Mouse (Mus musculus) kidney, postnatal 25 days (tissue): ENCODE measurements at regions not wholly inside any gene's neighbourhood (a gene's known extent, or its start where the extent isn't known, plus 50 kb on each side); places are given as distances from the start of the nearest gene placed in this dataset.

Experiments
- DNase-seq, 2 experiments: peaks; one replicate each; pipeline ENCODE4 v3.0.0; 2021; ENCODE audit warnings: mixed read lengths in 2 of 2

DNA sequence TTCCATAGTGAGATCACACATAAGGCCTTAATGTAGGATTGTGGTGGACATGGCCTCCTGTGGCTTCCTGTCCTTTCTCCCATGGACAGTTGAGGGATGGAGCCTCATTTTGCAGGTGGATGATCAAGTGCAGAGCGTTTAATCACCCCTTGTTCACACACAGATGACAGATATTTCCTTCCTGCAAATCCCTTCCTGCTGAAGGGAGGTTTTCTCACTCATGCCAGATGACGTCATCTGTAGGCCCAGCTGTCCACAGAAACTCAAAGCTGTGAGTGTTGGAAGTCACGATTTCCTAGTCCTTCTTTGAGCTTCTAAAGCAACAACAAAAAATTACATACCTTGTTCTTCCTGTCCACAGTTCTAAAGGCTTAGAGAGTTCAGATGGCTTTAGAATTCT, 1935.3 kb upstream of the Lrrc6 start:
- no peak for DNase-seq

DNA sequence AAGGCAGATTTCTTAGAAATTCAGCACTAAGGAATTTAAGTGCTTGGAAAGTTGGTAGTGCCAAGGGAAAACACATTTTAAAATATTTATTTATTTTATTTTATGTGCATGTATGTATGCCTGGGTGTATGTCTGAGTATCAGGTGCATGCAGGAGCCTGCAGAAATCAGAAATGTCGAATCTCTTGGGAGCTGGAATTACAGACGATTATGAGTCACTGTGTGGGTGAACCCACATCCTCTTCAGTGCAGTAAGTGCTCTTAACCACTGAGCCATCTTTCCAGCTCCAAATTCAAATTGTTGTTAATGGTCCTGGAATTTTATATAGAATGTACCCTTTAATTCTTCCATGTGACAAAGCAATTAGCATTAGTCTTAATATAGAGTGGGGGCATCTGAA, 1930.5 kb upstream of the Lrrc6 start:
- no peak for DNase-seq

DNA sequence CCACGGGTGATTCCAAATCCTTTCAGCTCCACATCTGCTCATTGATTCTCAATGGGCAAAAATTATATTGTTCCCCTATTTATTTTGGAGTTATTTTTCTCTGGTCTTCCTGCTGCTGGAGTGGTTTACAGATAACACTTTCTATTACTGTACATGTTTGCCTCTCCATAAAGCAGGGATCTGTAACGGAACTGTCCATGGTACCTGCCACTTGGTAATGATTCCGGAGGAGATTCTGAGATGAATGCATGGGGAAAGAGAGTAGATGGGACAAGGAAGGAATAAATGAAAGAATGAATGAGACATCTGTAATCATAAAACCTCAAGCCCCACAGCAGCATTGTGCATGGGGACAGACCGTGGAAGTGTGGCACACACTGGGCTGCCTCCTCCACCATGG, 1929.8 kb upstream of the Lrrc6 start:
- peak in 1 of 2 experiments; percentile 18 for DNase-seq

DNA sequence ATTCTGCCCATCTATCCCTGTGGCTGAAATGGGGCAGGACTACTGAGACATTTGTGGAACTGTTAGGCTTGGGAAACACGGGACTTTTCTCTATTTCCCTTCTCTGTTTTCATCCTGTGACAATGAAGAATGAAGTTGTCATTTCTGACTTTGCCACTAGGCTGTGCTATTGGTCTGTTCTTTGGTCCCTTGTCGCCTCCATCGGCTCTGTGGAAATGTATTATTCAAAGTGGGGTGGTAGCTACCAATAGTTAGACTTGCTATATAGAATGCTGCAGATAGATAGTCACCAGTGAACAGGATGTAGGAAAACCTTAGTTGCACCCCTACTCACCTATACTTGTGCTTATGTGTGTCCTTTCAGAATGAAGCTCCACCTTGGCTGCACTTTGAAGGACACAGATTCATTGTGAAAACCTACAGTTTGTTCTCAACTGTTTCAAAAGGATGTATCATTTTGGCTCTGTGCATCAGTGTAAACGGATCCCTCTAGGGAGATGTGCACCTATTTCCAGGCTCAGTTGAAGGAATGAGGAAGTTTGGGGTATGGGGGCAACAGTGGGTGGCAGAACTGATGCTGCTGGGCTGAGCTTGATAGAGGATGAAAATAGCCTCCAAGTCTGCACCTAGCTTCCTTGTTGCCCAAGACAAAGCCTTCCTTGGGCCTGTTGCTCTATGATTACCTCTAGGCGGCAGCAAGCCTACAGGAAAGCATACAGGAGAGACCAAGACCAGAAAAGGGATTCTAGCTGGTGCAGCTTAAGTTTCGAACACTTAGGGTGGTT, 1927.9 kb upstream of the Lrrc6 start:
- peak in 1 of 2 experiments; percentile 67 for DNase-seq

DNA sequence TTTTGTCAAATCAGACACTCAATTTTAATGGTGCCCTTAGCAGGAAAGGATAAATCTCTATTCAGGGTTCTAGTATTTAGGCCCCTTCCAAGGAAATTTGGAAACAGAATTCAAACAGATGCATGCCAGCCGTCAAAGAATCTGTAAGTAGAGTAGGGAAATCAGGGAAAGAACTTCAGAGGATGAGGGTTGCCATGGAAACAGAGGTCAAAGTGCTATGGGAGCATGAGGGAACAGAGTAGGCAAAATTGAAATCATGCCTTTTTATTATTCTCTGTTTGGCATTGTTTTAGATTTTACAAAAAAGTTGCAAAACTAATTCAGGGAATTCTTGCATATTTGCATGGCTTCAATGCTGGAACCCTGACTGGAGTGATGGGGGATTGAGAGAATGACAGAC, 1916.4 kb upstream of the Lrrc6 start:
- no peak for DNase-seq

DNA sequence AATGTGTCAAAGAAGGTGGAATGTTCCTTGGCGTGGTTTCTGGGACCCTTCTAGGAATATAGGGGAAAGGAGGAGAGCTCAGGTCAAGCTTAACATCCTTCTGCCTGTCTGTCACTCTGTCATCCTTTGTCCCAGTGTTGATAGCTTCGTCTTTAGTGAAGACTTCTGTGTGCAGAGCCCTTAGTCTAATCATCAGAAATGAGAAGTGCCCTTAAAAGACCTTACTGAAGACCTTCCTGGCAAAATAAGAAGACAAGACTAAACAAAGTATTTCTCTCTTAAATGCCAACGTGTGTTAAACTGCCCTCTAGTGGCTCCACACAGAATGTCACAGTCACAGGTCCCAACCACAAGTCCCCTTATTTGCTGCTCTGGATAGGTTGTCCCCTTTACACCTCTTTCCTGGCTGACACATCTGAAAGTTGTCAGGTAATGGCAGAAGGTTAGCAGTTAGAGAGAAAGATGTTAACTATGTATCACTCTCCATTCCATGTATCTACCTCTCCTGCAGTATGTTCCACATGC, 1914.8 kb upstream of the Lrrc6 start:
- peak in 1 of 2 experiments; percentile 61 for DNase-seq

DNA sequence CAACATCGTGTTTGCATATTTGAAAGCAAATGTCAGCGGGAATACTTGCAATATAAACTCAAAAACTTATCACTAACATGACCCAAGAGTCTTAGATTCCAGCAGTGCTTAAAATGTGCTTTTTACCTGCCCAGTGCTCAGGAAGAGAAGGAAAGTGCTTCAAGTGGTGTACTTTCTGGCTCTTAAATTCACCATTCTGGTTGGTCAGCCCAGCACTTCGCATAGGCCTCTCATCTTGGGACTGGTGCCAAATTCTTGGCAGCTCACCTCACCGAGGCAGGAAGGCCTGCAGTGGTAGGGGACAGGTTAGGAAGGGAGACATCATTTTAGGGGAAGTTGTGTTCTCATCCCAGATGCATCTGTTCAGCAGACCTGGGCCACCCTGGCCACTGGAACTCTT, 1913.3 kb upstream of the Lrrc6 start:
- DNase-seq: no peak

DNA sequence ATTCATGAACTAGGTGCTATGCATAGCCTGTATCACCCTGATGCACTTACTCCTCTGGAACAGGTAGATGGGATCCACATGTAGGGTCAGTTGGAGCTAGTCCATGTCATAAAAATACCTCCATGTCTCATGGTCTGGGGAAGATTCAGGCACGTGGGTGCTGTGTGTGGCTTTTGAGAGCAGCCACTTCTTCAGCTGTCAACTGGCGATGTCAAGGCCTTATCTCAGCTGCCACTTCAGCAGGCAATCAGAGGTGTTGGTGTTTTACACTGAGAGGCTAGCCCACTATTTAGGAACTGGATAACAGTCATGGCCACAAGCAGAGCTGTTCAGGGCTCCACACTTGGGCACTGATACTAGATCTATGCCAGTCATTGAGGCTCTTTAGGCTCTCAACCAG, 1912.0 kb upstream of the Lrrc6 start:
- no peak for DNase-seq

DNA sequence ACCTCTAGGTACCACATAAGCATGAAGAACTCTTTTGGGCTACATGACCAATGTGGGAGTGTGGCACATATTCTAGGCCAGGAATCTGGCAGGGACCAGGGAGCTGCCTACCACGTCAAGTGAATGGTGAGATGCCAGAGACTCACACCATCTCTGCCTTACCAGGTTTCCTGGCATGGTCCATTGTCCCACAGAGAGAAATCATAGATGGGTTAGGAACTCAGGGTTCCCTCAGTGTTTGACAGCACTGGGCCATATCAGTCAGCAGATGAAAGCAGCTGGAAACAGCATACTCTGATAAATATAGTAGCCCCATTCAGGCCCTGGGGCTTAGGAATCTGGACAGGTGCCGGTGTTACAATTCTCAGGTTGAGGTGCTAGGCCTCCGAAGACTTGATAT, 1911.4 kb upstream of the Lrrc6 start:
- DNase-seq: no peak

DNA sequence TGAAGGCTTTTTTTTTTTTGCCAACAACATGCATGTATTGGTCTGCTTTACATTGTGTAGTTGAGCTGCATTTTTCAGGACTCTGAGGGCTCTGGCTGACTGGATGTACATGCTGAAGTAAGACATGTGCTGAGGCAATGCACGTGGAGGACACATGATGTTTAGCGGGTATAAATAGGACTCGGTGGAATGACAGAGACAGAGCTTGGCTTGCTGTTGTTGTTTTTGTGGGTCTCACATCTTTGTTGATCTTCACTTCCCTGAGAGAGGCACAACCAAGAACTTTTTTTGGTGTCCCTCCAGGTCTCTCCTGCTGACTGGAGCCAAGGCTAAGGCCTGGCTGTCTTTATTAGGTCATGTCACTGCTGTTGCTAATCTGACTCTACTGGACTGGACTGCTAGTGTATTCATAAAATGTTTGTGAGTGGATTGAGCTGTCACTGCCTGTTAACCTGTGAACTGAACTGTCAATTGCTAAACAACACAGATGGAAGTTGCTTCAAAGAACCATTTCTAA, 1902.9 kb upstream of the Lrrc6 start:
- no peak for DNase-seq

DNA sequence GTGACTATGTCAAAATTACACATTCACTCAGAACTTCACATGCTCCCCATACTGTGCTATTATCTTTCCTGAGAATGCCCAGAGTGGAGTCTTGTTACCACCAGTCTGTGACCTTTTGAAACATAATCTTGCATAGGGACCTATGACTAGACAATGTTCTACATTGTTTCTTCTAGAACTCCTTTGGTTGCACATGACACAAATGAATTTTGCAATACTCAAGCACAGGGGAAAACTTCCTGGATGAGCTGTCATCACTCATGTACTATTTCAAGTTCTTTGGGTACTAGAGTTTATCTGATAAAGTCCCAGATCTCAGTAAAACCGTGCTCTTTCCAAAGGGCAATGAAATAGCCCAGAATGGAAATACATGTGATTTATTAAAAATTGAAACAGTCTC, 1901.0 kb upstream of the Lrrc6 start:
- no peak for DNase-seq

DNA sequence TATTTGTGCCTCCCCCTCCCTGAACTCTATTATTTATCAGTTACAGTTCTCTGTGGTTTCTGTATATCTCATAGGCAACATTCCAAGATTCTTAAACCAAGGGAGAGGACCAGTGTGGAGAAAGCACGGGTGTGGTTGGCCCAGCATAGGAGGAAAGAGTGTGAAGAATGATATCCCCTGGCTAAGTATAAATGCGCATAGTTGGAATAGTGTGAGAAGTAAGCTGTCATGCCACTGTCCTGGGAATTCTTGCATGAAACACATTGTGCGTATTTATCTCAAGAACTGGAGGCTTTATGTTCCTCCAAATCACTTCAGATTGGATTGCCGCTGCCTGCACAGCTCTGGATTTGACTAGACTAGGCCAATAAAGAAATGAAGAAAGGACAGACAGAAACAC, 1900.3 kb upstream of the Lrrc6 start:
- DNase-seq: no peak

DNA sequence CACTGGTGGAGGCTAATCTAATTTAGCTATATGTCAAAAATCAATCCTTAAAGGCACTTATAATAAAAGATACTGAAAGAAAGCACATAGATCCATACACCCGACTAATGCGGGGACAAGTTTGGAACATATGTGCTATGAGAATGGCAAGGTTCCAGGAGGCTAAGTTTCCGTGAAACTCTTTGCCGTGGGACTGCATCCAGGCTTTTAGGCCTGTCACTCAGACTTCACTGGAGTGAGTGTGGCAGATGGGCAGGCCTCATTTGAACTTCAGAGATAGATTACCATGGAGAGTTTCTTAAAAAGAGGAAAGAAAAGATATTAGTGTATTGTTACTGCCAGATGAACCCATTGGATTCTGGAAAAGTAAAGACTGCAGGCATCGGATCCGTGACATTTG, 1895.9 kb upstream of the Lrrc6 start:
- DNase-seq: no peak

DNA sequence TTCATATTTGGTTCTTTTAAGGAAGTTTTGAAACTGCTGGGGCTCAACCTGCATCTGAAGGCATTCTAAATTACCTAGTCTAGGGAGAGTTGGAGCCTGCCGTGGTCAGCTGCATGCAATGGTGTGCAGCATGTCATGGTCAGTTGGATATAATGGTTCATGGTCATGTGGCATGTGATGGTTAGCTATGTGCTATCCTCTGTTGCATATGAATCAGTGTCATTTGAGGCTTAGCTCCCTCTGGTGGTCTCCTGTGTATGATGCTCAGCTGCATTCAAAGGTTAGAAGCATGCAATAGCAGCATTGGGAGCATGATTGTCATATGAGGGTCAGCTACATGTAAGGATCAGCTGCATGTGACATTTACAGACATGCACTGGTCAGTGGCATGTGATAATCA, 1894.0 kb upstream of the Lrrc6 start:
- DNase-seq: peak in 1 of 2 experiments; percentile 51

DNA sequence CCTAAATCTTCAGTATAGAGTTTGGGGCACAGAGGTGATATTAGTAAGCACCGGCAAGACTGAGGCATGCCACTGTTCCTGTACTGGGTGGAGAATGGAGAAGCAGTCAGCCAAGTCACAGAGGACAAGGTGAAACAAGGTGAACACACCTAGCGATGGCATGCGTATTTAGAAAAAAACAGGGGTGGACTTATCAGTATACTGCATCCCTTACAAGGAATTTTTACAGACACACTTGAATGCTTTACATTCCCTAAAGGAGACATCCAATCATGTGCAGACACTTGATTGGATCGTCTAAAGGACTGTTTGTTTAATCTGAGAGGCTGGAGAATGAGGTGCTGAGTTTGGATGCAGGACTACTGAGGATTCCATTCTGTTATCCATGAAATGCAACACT, 1893.4 kb upstream of the Lrrc6 start:
- DNase-seq: no peak

DNA sequence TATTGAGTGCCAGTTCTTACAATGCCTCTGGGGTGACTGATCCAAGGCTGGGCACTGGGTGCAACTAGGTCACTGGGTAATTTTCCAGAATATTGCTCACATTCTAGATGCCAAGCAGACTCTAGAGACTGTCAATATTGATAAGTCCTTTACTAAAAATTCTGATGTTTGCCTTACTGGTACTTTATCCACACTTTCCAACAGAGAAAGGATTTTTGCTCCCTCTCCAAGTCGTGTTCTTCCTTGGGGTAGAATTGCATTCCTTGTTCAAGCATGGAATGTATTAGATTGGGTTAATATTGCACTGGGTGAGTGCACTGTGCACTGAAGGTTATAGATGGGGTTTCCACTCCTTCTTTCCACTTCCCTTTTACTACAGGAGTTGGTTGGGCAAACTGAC, 1891.0 kb upstream of the Lrrc6 start:
- no peak for DNase-seq

DNA sequence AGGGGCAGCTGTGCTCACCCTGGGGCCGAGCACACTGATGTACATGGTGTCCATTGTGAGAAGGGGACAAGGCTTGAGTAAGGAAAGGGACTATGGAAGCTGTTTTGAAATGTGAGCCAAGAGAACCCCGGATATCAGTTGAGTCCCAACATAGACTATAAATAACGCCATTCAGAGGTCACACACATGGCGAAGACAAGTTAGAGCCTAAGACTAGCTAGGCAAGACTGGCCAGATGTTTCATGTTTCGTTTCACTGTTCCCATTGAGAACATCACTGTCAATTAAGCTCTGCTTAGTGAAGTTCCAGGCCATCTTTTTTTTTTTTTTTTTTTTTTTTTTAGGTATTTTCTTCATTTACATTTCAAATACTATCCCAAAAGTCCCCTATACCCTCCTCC, 1889.1 kb upstream of the Lrrc6 start:
- DNase-seq: no peak

DNA sequence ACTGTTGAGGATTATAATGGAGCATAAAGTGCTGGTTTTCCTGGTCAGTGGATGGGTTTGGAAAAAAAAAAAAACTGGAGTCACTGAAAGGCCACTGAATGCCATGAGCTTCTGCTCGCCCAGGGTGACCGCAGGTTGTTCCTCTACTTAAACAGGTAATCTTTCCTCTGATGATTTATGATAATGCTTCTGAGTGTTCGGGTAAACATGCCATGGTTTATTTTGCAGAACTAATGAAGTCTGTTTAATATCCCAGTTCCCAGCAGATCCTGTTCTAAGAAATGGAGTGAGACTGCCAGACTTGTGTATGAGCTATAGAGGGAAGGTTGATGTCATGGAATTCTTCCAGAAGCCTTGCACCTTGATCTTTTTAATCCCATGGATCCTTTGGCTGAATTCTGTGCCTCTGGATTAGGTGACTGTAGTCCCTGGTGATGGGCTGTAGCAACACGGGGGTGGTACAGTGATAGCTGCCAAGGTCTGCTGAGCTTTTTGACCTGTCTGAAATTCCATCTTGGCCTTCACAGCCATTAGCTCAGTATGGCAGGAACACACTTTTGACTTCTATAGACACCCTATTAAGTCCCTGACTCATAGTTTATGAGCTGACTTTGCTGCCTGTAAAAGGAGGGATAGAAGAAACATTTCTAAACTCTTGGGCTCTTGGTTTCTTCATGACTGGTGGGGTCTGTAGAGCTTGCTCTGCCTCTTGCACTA, 1886.8 kb upstream of the Lrrc6 start:
- DNase-seq: peak; percentile 7 to 53

DNA sequence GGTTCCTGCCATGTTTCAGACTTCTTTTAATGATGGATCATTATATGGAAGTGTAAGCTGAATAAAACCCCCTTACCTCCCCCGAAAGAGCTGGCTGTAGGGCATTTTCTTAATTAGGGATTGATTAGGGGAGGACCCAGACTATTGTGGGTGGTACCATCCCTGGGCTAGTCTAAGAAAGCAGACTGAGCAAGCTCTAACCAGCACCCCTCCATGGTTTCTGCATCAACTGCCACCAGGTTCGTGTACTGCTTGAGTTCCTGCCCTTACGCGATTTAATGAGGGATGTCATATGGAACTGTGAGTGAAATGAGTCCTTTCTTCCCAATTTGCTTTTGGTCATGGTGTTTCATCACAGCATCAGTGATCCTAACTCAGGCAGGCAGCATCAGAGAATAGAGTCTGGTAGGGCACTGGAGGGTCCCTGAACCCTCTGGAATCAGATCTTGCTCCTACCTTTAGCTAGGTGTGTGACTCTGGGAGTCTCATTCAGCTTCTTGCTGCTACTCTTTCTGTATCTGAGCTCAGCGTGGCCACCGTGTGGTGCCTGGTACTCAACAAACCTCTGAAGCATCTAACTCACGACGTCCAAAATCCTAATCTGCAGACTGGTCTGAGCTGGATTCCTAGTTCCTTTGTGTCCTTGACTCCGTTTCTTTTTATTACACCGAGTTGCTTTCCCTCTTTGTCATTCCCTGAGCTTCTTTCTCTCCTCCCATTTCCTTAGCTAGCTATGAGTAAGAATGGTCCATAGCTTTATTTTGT, 1884.0 kb upstream of the Lrrc6 start:
- no peak for DNase-seq

DNA sequence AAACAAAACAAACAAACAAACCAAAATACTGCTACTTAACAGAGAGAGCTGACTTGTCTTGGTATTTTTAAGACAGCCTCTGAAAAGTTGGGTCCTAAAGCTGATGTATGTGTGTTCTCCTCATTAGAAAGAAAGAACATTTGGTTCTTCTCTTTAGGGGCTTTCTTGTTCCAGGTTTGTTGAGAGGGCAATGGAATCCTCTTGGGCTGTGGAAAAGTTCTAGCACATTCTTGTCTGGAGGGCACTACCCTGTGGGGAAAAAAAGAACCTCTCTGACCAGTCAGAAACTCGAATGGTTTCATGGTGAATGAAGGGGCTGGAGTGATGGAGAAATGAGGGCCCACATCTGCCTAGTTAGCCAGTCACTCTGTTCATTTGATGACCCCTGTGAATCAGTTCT, 1874.5 kb upstream of the Lrrc6 start:
- no peak for DNase-seq

DNA sequence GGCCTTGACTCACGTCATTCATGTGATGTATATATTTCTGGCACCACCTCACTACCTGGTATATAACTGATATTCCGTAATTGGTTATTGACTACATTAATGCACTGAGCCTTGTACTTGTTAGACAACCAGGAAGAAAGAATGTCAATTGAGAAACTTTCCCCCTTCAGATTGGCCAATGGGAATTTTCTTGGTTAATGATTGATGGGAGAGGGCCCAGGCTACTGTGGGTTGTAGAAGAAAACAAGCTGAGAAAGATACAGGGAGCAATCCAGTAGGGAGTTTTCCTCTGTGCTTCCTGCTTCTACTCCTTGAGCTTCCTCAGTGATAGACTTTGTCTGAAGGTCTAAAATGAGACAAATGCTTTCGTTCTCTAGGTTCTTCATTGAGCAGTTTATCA, 1866.1 kb upstream of the Lrrc6 start:
- DNase-seq: peak in 1 of 2 experiments; percentile 8

DNA sequence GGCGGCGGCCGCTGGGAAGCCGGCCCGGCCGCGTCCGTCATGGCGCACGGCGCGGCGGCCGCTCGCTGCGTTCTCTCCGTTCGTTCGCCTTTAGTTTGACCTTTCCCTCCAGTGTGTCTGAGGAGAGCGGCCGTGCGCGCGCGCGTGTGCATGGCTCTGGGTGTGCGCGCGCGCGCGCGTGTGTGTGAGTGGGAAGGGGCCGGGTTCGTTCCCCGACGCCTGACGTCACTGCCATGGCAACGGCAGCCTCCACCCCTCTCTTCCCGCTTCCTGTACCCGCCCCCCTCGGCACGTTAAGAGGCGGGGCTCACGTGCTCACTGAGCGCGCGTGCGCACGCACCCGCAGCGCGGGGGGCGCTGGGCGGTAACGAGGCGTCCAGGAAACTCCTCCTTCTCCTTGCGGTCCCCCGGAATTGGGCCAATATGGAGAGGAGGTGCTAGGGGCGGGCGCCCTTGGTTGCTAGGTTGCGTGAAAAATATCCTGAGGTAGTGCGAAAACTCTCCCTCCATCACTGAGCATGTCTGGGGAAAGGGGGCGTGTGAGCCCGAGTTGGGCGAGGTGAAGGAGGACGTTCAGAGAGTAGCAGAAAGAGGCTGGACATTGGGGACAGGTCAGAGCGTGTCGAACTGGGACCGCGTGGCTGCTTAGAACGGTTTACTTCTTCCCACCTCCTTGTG, 1862.5 kb upstream of the Lrrc6 start:
- peak; percentile 99 to 100 for DNase-seq
